Mouse (Mus musculus) thymus, adult 2 months (tissue): ENCODE data around the gene Fip1l1. TPM values are rescaled to one million over a fixed set of nuclear protein-coding genes. Genes with fewer than 3 reads are reported as not detected.

Experiments used
- DNase-seq: peaks from one replicate; pipeline ENCODE4 v3.0.0; 2021
- H3K27ac ChIP-seq: fragments of 200-500 bp; 2 replicates; pipeline ENCODE4 v1.5.1; 2012; ENCODE audit warnings: low read length, control low read depth; ENCODE audit not compliant: control insufficient read depth, insufficient read depth
- H3K27me3 ChIP-seq: fragments of 200-500 bp; 2 replicates; pipeline ENCODE4 v1.6.1; 2012; ENCODE audit warnings: mild to moderate bottlenecking, low read length, moderate library complexity, mixed read lengths; ENCODE audit not compliant: control insufficient read depth, insufficient read depth
- H3K36me3 ChIP-seq: fragments of 200-500 bp; 2 replicates; pipeline ENCODE4 v1.6.1; 2012; ENCODE audit warnings: mild to moderate bottlenecking, low read length, moderate library complexity; ENCODE audit not compliant: control insufficient read depth, insufficient read depth
- H3K4me1 ChIP-seq: fragments of 200-500 bp; replicated peaks from 2 replicates; pipeline ENCODE4 v1.6.1; 2012; ENCODE audit warnings: low read length; ENCODE audit not compliant: control insufficient read depth, insufficient read depth
- H3K4me3 ChIP-seq: fragments of 200-500 bp; 2 replicates; pipeline ENCODE4 v1.5.1; 2012; ENCODE audit warnings: mild to moderate bottlenecking, low read length, control low read depth, moderate library complexity; ENCODE audit not compliant: control insufficient read depth, insufficient read depth
- CTCF ChIP-seq: fragments of 200-500 bp; IDR thresholded peaks from 2 replicates; pipeline ENCODE4 v1.5.1; 2012; ENCODE audit warnings: mild to moderate bottlenecking, control low read depth, low read length, moderate library complexity, borderline replicate concordance; ENCODE audit not compliant: control insufficient read depth, poor library complexity, insufficient read depth; ENCODE audit errors: extremely low read depth
- POLR2A ChIP-seq: fragments of 200-500 bp; IDR thresholded peaks from 2 replicates; pipeline ENCODE4 v1.6.1; 2012; ENCODE audit warnings: mild to moderate bottlenecking, low read length, control low read depth, moderate library complexity; ENCODE audit not compliant: control insufficient read depth, poor library complexity, insufficient read depth; ENCODE audit errors: extremely low read depth
- WGBS: fragments of 180-500 bp; shearing (Covaris S2); methylation state at CpG from one replicate; pipeline ENCODE4 v1.1.7; 2018; 5-methylcytosine and 5-hydroxymethylcytosine counted together
- polyA plus RNA-seq: library from polyadenylated mRNA; depleted of rRNA; stranded (reverse); fragments of >200 nt; gene quantifications from 2 replicates; pipeline ENCODE4 v1.2.3, GENCODE M21; 2012

Gene Fip1l1
- polyA plus RNA-seq, 1 experiment, result 48.9 TPM

GRCm38 (mm10) chr5:74591413-74591812 lies 56.2 kb downstream of the Fip1l1 start:
- Histone ChIP-seq H3K27me3 (no peaks in the 10 kb centered on the region), H3K27ac (no peak overlapping the region), H3K36me3 (peaks cover 77% of the 10 kb centered on the region), H3K4me3 (no peak overlapping the region), H3K4me1 (no peaks in the 10 kb centered on the region)
- 97% methylated on average over 5 of the region's 5 CpGs for WGBS
- TF ChIP-seq POLR2A (no peak), CTCF (no peak)
- no peak for DNase-seq

- H3K4me3 ChIP-seq, result no peak overlapping the region
- no peaks in the 10 kb centered on the region for H3K4me1 ChIP-seq
- H3K27ac ChIP-seq, result no peak overlapping the region
- 96% methylated on average over 8 of the region's 8 CpGs for WGBS
- TF ChIP-seq POLR2A (no peak), CTCF (no peak)
- no peak for DNase-seq
- no peaks in the 10 kb centered on the region for H3K27me3 ChIP-seq
- peaks cover 69% of the 10 kb centered on the region for H3K36me3 ChIP-seq
These were observed 57.9 kb downstream of the Fip1l1 start for GRCm38 (mm10) chr5:74593147-74593546.

- TF ChIP-seq CTCF (no peak), POLR2A (no peak)
These were observed 64.8 kb downstream of the Fip1l1 start for GRCm38 (mm10) chr5:74600010-74600409.

GRCm38 (mm10) chr5:74601171-74601570 lies 65.9 kb downstream of the Fip1l1 start:
- Histone ChIP-seq H3K27ac (no peak overlapping the region), H3K36me3 (peaks cover 16% of the 10 kb centered on the region), H3K27me3 (no peaks in the 10 kb centered on the region), H3K4me3 (no peak overlapping the region), H3K4me1 (no peaks in the 10 kb centered on the region)
- no peak for DNase-seq
- WGBS, result 89% methylated on average over 3 of the region's 3 CpGs
- TF ChIP-seq POLR2A, result no peak
- TF ChIP-seq CTCF, result no peak

More at GRCm38 (mm10) chr5:74600010-74600409, 64.8 kb downstream of the Fip1l1 start:
- DNase-seq, result no peak
- Histone ChIP-seq H3K27ac (no peak overlapping the region), H3K27me3 (no peaks in the 10 kb centered on the region), H3K36me3 (peaks cover 26% of the 10 kb centered on the region), H3K4me1 (no peaks in the 10 kb centered on the region), H3K4me3 (no peak overlapping the region)
- 93% methylated on average over 5 of the region's 5 CpGs for WGBS

- TF ChIP-seq POLR2A (no peak), CTCF (no peak)
- H3K27me3 ChIP-seq, result no peaks in the 10 kb centered on the region
- no peak overlapping the region for H3K27ac ChIP-seq
- DNase-seq, result no peak
- H3K4me1 ChIP-seq, result no peaks in the 10 kb centered on the region
- H3K36me3 ChIP-seq, result peaks cover 10% of the 10 kb centered on the region
- no peak overlapping the region for H3K4me3 ChIP-seq
- WGBS, result 95% methylated on average over 6 of the region's 6 CpGs
These were observed 66.7 kb downstream of the Fip1l1 start for GRCm38 (mm10) chr5:74601965-74602364.

GRCm38 (mm10) chr5:74602371-74602770 lies 67.1 kb downstream of the Fip1l1 start:
- DNase-seq, result no peak
- no peaks in the 10 kb centered on the region for H3K27me3 ChIP-seq
- WGBS, result 95% methylated on average over 10 of the region's 10 CpGs
- no peak overlapping the region for H3K4me3 ChIP-seq
- no peaks in the 10 kb centered on the region for H3K4me1 ChIP-seq
- no peak overlapping the region for H3K27ac ChIP-seq
- peaks cover 6% of the 10 kb centered on the region for H3K36me3 ChIP-seq
- no peak for TF ChIP-seq POLR2A
- no peak for TF ChIP-seq CTCF

GRCm38 (mm10) chr5:74603306-74603705 lies 68.1 kb downstream of the Fip1l1 start:
- no peaks in the 10 kb centered on the region for H3K4me1 ChIP-seq
- WGBS, result 93% methylated on average over 4 of the region's 4 CpGs
- H3K27me3 ChIP-seq, result no peaks in the 10 kb centered on the region
- H3K4me3 ChIP-seq, result no peak overlapping the region
- H3K27ac ChIP-seq, result no peak overlapping the region
- H3K36me3 ChIP-seq, result peaks cover 4% of the 10 kb centered on the region
- TF ChIP-seq POLR2A (no peak), CTCF (no peak)
- no peak for DNase-seq
